Mouse (Mus musculus): ENCODE measurements at regions not wholly inside any gene's neighbourhood (a gene's known extent, or its start where the extent isn't known, plus 50 kb on each side); places are given as distances from the start of the nearest gene placed in this dataset.

- Histone ChIP-seq H3K27me3 (no peaks in the 10 kb centered on the region), H3K36me3 (no peaks in the 10 kb centered on the region), H3K9me3 (no peaks in the 10 kb centered on the region), H3K4me3 (peak overlapping the region; percentile 9; the same call in 1 of the 2 replicates), H3K27ac (replicated peaks) (0 out of 2 replicates have a peak overlapping the region, but pooled peaks have one; percentile 37), H3K4me1 (replicated peaks) (no peaks in the 10 kb centered on the region), H3K9ac (no peak overlapping the region), H3K4me2 (peak overlapping the region; percentile 44)
- 0 out of 2 replicates have a peak, but pooled peaks have one; percentile 56 for ATAC-seq (ENCODE audit: low FRiP score, low read depth)
- 55% methylated on average over 12 of the region's 12 CpGs for WGBS
Observed at GRCm38 (mm10) chr1:33271437-33272145, 398.0 kb downstream of the Prim2 start.

GRCm38 (mm10) chr1:33269162-33269561, 400.4 kb downstream of the Prim2 start:
- H3K4me1 ChIP-seq (replicated peaks): no peaks in the 10 kb centered on the region
- WGBS: 49% methylated on average over 4 of the region's 4 CpGs
- ATAC-seq (ENCODE audit: low FRiP score, low read depth): no peak
- H3K9me3 ChIP-seq: no peaks in the 10 kb centered on the region
- H3K27me3 ChIP-seq: no peaks in the 10 kb centered on the region
- no peak overlapping the region for H3K27ac ChIP-seq (replicated peaks)
- no peak overlapping the region for H3K4me3 ChIP-seq
- no peak overlapping the region for H3K4me2 ChIP-seq
- no peak overlapping the region for H3K9ac ChIP-seq
- H3K36me3 ChIP-seq: no peaks in the 10 kb centered on the region

GRCm38 (mm10) chr1:33265731-33266415, 403.7 kb downstream of the Prim2 start:
- Histone ChIP-seq H3K27ac (replicated peaks) (no peak overlapping the region), H3K4me3 (no peak overlapping the region), H3K27me3 (no peaks in the 10 kb centered on the region), H3K36me3 (no peaks in the 10 kb centered on the region), H3K9me3 (no peaks in the 10 kb centered on the region), H3K4me1 (replicated peaks) (no peaks in the 10 kb centered on the region), H3K9ac (no peak overlapping the region), H3K4me2 (no peak overlapping the region)
- WGBS: 81% methylated on average over 5 of the region's 5 CpGs
- ATAC-seq (ENCODE audit: low FRiP score, low read depth): no peak

- H3K27me3 ChIP-seq: no peaks in the 10 kb centered on the region
- 91% methylated on average over 5 of the region's 5 CpGs for WGBS
- ATAC-seq (ENCODE audit: low FRiP score, low read depth): no peak
Observed at GRCm38 (mm10) chr1:33249474-33249873, 420.1 kb downstream of the Prim2 start.

GRCm38 (mm10) chr1:33247076-33247475, 422.5 kb downstream of the Prim2 start:
- H3K27ac ChIP-seq (replicated peaks): no peak overlapping the region
- H3K27me3 ChIP-seq: no peaks in the 10 kb centered on the region
- H3K9me3 ChIP-seq: no peaks in the 10 kb centered on the region
- no peaks in the 10 kb centered on the region for H3K4me1 ChIP-seq (replicated peaks)
- H3K9ac ChIP-seq: no peak overlapping the region
- H3K36me3 ChIP-seq: no peaks in the 10 kb centered on the region
- 88% methylated on average over 6 of the region's 6 CpGs for WGBS
- no peak overlapping the region for H3K4me2 ChIP-seq
- no peak overlapping the region for H3K4me3 ChIP-seq
- no peak for ATAC-seq (ENCODE audit: low FRiP score, low read depth)

More at GRCm38 (mm10) chr1:33249474-33249873, 420.1 kb downstream of the Prim2 start:
- no peaks in the 10 kb centered on the region for H3K36me3 ChIP-seq
- H3K4me3 ChIP-seq: no peak overlapping the region
- H3K9ac ChIP-seq: no peak overlapping the region
- no peaks in the 10 kb centered on the region for H3K4me1 ChIP-seq (replicated peaks)
- H3K9me3 ChIP-seq: no peaks in the 10 kb centered on the region
- H3K4me2 ChIP-seq: no peak overlapping the region
- H3K27ac ChIP-seq (replicated peaks): no peak overlapping the region

- Histone ChIP-seq H3K36me3 (no peaks in the 10 kb centered on the region), H3K9ac (no peak overlapping the region), H3K4me2 (no peak overlapping the region), H3K27me3 (no peaks in the 10 kb centered on the region), H3K4me3 (no peak overlapping the region), H3K27ac (replicated peaks) (no peak overlapping the region), H3K9me3 (no peaks in the 10 kb centered on the region), H3K4me1 (replicated peaks) (no peaks in the 10 kb centered on the region)
- no peak for ATAC-seq (ENCODE audit: low FRiP score, low read depth)
- 85% methylated on average over 4 of the region's 4 CpGs for WGBS
Observed at GRCm38 (mm10) chr1:33245186-33245585, 424.4 kb downstream of the Prim2 start.

GRCm38 (mm10) chr1:33244691-33245090, 424.9 kb downstream of the Prim2 start:
- H3K27ac ChIP-seq (replicated peaks): no peak overlapping the region
- no peak for ATAC-seq (ENCODE audit: low FRiP score, low read depth)
- no peak overlapping the region for H3K4me3 ChIP-seq
- H3K9me3 ChIP-seq: no peaks in the 10 kb centered on the region
- H3K4me2 ChIP-seq: no peak overlapping the region
- no peaks in the 10 kb centered on the region for H3K4me1 ChIP-seq (replicated peaks)
- no peak overlapping the region for H3K9ac ChIP-seq
- WGBS: 86% methylated on average over 8 of the region's 8 CpGs
- no peaks in the 10 kb centered on the region for H3K27me3 ChIP-seq
- no peaks in the 10 kb centered on the region for H3K36me3 ChIP-seq

GRCm38 (mm10) chr1:33222997-33223396, 446.6 kb downstream of the Prim2 start:
- no peak overlapping the region for H3K4me3 ChIP-seq
- H3K9ac ChIP-seq: no peak overlapping the region
- H3K4me2 ChIP-seq: peak overlapping the region; percentile 32
- no peaks in the 10 kb centered on the region for H3K27me3 ChIP-seq
- 31% methylated on average over 6 of the region's 6 CpGs for WGBS
- 0 out of 2 replicates have a peak, but pooled peaks have one; percentile 23 for ATAC-seq (ENCODE audit: low FRiP score, low read depth)
- no peaks in the 10 kb centered on the region for H3K36me3 ChIP-seq
- peaks cover 4% of the 10 kb centered on the region for H3K4me1 ChIP-seq (replicated peaks)
- H3K9me3 ChIP-seq: no peaks in the 10 kb centered on the region
- peak overlapping the region; percentile 35; the same call in 1 of the 2 replicates for H3K27ac ChIP-seq (replicated peaks)

- no peaks in the 10 kb centered on the region for H3K27me3 ChIP-seq
- H3K27ac ChIP-seq (replicated peaks): peak overlapping the region; percentile 7; the same call in 1 of the 2 replicates
- no peak overlapping the region for H3K4me3 ChIP-seq
- 51% methylated on average over 5 of the region's 5 CpGs for WGBS
- peak; percentile 91 for ATAC-seq (ENCODE audit: low FRiP score, low read depth)
- H3K4me1 ChIP-seq (replicated peaks): no peaks in the 10 kb centered on the region
- no peak overlapping the region for H3K4me2 ChIP-seq
- H3K9ac ChIP-seq: no peak overlapping the region
- H3K9me3 ChIP-seq: no peaks in the 10 kb centered on the region
- no peaks in the 10 kb centered on the region for H3K36me3 ChIP-seq
Observed at GRCm38 (mm10) chr1:33214815-33215214, 454.8 kb downstream of the Prim2 start.

GRCm38 (mm10) chr1:33214394-33214793, 455.2 kb downstream of the Prim2 start:
- ATAC-seq (ENCODE audit: low FRiP score, low read depth): peak; percentile 53; the same call in 1 of the 2 replicates

GRCm38 (mm10) chr1:33201571-33202189, 467.9 kb downstream of the Prim2 start:
- WGBS: 32% methylated on average over 6 of the region's 6 CpGs
- ATAC-seq (ENCODE audit: low FRiP score, low read depth): peak; percentile 80

More at GRCm38 (mm10) chr1:33214394-33214793, 455.2 kb downstream of the Prim2 start:
- no peak overlapping the region for H3K4me3 ChIP-seq
- H3K9me3 ChIP-seq: no peaks in the 10 kb centered on the region
- H3K9ac ChIP-seq: no peak overlapping the region
- no peaks in the 10 kb centered on the region for H3K4me1 ChIP-seq (replicated peaks)
- peak overlapping the region; percentile 7; the same call in 1 of the 2 replicates for H3K27ac ChIP-seq (replicated peaks)
- WGBS: 96% methylated on average over 1 of the region's 1 CpGs
- H3K36me3 ChIP-seq: no peaks in the 10 kb centered on the region
- no peaks in the 10 kb centered on the region for H3K27me3 ChIP-seq
- no peak overlapping the region for H3K4me2 ChIP-seq

GRCm38 (mm10) chr1:33195114-33195513, 474.5 kb downstream of the Prim2 start:
- 63% methylated on average over 2 of the region's 2 CpGs for WGBS
- H3K27ac ChIP-seq (replicated peaks): no peak overlapping the region
- no peak overlapping the region for H3K4me3 ChIP-seq
- no peak overlapping the region for H3K4me2 ChIP-seq
- H3K9me3 ChIP-seq: no peaks in the 10 kb centered on the region
- no peaks in the 10 kb centered on the region for H3K36me3 ChIP-seq
- H3K27me3 ChIP-seq: no peaks in the 10 kb centered on the region
- H3K4me1 ChIP-seq (replicated peaks): no peaks in the 10 kb centered on the region
- peak; percentile 72; the same call in 1 of the 2 replicates for ATAC-seq (ENCODE audit: low FRiP score, low read depth)
- H3K9ac ChIP-seq: no peak overlapping the region

More at GRCm38 (mm10) chr1:33201571-33202189, 467.9 kb downstream of the Prim2 start:
- Histone ChIP-seq H3K4me2 (no peak overlapping the region), H3K9ac (no peak overlapping the region), H3K27me3 (no peaks in the 10 kb centered on the region), H3K9me3 (no peaks in the 10 kb centered on the region), H3K4me1 (replicated peaks) (0 out of 2 replicates have a peak, but pooled peaks cover 4% of the 10 kb centered on the region), H3K4me3 (no peak overlapping the region), H3K36me3 (no peaks in the 10 kb centered on the region), H3K27ac (replicated peaks) (peak overlapping the region; percentile 14; the same call in 1 of the 2 replicates)

Data from hindbrain, embryonic 15.5 days (tissue).